Mouse (Mus musculus) cerebellum, postnatal 36 days (tissue): Measurements from ENCODE around the gene Trf.
A peak's percentile ranks its signal among the peaks of the same experiment; 100 is the strongest.

Source experiments
- DNase-seq, 2 experiments: peaks; one replicate each; pipeline ENCODE4 v3.0.0; 2021 to 2022; ENCODE audit warnings: mixed read lengths in 2 of 2

Gene Trf

GRCm38 (mm10) chr9:103230151-103230951, at the start of gene Trf, which contains the start of gene Gm20425:
TSS of gene Trf (minus strand) at chr9:103230444.
TSS of gene Gm20425 (minus strand) at chr9:103230307.
- DNase-seq = peak; percentile 20 to 31

- DNase-seq = no peak
These were observed 46.6 kb upstream of the Trf start for GRCm38 (mm10) chr9:103276876-103277275.

DNA sequence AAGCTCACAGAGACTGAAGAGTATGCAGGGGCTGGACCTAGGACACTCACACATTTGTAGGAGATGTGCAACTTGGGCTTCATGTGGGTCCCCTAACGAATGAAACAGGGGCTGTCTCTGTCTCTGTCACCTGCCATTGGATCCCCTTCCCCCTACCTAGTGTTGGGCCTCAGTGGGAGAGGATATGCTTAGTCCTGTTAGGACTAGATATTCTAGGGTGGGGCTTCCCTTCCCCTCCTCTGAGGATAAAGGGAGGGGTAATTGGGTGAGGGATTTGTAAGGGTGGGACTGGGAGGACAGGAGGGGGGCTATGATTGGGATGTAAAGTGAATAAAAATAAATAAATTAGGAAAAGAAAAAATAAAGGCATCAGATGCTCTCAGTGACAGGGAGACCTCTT, 45.4 kb upstream of the Trf start:
- no peak for DNase-seq

DNA sequence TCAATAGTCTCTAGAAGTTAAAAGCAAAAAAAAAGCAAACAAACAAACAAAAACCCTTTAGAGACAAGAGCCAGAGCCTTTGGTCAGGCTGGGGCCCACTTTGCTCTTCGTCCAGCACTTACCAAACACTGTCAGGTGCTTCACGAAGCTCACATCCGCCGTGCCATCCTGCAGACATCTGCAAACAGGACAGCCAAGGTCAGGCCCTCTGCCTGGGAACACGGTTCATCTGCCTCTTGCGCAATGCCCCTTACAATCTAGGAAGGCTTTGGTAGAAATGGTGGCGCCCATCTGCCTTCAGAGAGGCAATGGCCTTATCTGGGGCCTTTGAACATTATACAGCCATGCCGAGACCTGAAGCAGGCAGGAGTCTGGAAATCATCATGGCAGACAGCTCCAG, 44.6 kb upstream of the Trf start:
- DNase-seq = no peak

GRCm38 (mm10) chr9:103271104-103271503, 40.9 kb upstream of the Trf start:
- no peak for DNase-seq

GRCm38 (mm10) chr9:103265778-103266177, 35.5 kb upstream of the Trf start:
- DNase-seq = no peak

GRCm38 (mm10) chr9:103252906-103253305, 22.7 kb upstream of the Trf start:
- DNase-seq = no peak

DNA sequence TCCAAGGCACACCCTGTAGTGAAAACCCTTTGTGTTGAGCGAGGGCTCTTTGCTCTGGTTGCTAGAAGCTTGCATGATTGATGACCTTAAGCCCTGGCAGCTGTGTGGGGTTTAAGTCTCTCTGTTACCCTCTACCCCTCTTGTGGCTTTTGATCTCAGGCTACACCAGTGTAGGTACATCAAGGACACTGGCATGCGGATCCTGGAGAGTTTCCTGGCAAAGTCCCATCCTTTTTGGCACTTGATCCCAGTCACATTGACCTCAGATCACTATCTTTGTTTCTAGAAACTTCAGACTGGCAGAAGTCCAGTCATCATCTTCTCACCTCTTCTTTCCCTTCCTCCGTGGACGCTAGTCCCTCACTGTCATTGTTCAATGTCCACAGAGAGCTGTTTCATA, 18.4 kb upstream of the Trf start:
- no peak for DNase-seq

DNA sequence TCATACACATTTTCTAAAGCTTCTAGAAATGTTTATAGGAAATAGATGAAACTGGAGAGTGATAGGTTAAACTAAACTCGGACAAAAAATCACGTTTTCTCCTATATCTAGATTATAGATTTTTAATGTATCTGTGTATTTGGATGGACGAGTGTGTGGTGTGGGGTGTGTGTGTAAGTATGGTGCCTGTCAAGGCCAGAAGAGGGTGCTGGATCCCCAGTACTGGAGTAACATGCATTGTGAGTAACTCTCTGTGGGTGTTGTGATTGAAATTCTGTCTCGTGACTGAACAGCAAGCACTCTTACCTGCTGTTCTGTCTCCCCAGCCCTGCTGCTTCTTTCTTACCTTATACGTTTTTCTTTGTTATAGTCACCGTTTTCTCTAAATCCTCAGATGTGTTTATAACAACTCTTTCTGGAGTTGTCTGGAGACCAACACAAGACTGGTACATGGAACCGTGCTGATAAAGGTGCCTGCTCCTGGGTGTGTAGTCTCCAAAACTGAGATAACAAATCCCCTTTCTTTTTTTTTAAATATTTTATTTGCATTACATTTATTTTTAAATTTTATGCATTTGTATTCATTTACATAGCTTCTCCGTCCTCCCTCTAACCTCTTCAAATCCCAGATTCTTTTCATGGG, 16.4 kb upstream of the Trf start:
- DNase-seq = no peak

DNA sequence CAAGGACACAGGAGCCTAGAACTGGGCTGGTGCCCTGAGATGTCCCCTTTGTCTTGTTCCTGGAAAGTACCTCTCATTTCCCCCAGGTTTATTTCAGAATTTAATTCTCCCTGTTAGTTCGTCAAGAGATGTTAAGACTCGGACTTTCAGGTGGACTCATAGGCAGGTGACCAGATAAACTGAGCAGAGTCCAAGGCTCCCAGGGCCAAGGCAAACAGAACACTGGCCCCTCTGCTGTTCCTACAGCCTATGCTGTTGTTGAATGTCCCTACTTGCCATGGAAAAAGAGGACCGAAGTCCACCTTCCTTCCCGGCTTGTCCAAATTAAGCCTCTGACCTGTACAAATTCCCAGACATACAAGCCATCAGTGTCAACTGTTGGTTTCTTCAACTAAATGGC, 13.4 kb upstream of the Trf start:
- DNase-seq = no peak

- DNase-seq = no peak
These were observed 11.0 kb upstream of the Trf start for GRCm38 (mm10) chr9:103241206-103241605.

DNA sequence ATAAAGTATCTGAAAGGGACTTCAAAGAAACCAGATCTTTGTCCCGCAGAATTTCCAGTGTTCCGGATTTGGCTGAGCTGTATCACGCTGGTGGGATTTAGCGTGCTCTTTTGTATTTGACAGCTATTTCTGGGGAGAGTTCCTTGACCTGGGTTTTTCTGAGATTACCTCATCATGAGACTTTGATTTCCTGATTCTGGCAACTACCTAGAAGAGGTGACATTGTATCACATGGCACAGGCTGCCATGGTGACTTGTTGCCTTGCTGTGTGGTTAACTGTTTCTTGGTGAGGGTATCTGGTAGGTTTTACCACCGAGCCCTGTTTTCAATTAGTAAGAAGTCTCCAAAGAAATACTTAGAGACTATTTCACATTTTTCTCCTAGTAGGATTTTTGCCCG, 9.2 kb upstream of the Trf start:
- DNase-seq = no peak

- no peak for DNase-seq
These were observed 4.4 kb upstream of the Trf start for GRCm38 (mm10) chr9:103234565-103235165.

- DNase-seq = no peak
These were observed 3.8 kb upstream of the Trf start for GRCm38 (mm10) chr9:103234059-103234458.

DNA sequence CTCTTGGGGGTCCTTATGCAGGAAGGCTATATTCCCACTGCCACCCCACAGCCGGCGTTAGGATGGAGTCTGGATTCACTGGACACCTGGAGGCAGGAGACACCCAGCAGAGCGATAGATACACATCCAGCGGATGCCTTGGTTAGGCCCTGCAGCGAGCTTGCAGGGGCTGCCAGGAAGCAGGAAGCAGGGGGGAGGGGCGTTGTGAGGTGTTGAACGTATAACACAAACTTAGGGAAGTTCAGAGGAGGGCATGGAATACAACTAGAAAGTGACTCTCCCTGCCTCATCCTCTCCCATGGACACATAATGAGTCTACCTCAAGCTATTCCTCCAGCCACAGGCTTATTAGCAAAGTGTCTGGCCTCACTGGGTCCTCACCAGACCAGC, 2.8 kb upstream of the Trf start:
- DNase-seq = no peak

DNA sequence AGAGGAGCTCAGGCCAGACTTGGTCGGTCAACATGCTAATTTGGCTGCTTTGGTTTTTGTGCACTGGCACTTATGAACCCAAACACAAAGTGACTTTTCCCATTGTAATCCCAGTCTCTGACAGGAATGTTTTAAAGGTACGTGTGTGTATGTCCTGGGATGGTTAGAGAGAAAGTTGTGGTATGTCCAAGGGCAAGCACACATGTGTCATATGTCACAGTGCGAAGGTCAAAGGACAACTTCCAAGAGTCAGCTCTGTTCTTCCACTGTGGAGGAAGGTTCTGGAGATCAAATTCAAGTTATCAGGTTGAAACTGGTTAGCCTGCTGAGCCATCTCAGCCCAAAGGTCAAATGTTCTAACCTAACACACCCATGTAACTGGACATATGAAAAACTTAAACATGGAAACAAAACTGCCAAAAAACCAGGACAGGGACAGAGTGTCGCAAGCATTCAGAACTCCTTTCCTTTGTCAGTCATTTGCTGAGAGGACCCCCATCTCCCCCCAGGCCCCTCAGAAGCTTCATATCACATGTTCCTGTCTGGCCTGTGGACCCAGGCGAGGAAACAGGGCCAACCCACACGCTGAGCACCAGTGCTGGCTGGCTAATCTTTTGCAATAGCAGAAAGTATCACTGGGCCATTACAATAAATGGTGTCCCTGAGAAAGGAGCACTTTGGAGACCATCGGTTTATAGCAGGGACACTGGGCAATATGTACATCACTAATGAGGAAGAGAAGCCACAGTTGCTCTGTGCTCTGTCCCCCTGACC, 2.2 kb upstream of the Trf start:
- DNase-seq = no peak

DNA sequence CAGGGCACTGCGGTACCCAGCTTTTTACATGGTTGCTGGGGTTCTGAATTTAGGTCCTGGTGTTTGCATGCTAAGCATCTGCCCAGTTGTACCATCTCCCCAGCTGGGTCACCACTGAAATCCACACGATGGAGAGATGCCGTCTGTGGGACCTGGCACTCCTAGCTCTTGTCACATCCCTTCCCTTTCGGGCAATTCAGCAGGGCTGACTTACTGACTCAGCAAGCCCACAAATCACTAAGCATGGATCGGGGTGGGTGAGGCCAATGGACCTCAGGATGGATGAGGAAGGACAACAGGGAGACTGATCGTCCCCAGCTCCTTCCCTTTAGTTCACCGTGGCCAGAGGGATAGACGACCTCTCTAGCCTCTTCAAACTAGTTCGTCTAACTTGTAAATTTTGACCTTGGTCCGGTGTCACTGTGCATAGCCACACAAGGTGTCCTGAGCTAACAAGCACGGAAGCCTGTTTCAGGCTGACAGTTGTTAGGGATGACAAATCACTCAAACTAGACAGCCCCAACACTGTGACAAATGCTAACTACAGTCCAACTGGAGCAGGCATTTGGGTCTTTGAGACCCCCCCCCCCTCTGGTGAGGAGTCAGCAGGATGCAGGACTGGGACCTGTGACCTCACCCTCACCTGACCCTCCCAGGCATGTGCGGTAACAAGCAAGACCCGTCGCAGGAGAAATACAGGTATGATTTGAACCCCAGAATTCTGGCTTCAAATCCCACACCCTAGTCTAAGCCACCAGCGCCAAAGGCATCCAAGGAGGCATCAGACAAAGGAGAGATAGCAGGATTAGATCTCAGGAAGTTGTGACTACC, 992 bp downstream of the Trf start:
- DNase-seq = no peak

DNA sequence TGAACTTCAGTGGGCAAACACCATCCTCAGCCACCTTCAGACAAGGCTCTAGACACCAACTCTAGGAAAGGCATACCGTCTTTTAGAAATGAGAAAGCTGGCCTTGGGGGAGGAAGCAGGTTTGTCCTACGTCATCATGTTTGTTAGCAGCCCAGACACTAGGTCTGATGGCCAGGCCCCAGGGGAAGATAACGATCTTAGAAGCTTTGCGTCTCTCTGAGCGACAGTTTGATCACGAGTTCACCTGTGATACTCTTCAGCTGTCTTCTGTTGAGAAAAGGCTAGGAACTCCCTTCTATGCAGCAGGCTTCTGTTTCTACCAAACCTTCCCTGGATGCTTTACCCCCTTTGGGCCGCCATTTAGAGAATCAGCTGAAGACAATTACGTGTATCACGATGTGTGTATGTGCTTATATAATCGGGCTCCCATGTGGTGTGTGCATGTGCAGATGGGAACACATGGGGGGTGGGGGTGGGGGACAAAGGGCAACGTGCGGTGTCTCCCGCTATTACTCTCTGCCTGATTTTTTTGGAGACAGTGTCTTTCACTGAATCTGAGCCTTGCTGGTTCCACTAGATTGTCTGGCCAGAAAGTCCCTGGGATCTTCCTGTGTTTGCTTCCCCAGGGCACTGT, 1.8 kb downstream of the Trf start:
- DNase-seq = no peak

DNA sequence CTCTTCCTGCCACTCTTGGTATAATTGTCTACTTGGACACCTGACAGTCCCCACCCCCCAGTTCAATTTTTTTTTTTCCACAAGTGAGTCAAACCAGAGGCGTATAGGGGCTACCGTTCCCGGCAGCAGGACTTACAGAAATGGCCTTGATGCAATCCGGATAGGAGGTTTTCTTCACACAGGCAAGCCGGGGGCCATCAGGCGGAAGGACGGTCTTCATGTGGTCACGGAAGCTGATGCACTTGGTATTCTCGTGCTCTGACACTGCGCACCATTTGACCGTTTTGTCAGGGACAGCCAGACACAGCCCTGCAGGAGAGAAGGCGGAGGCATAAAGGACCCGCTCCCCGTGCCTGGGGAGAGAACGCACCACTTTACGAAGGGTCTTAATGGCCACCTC, 2.5 kb downstream of the Trf start:
- no peak for DNase-seq

DNA sequence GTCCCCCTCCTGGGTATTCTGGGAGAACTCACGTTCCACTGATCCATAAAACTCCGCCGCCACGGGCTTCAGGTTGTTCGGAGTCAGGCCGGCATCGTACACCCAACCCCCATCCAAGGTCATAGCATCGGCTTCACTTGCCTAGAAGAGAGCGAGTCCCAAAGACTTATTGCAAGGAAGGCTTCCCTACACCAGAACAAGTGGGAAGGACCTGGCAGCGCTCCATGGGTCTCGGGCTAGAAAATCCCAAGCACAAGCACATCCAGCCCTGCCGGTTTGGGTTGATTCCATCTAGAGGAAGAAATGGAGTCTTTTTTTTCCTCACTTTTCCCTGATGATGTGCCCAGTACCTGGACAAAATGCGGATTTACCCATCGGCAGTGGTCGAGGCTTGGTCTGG, 3.4 kb downstream of the Trf start:
- no peak for DNase-seq

- no peak for DNase-seq
These were observed 4.8 kb downstream of the Trf start for GRCm38 (mm10) chr9:103225464-103225863.

GRCm38 (mm10) chr9:103224721-103225120, 5.5 kb downstream of the Trf start:
- DNase-seq = no peak
